Mouse (Mus musculus): Measurements from ENCODE around the gene Ankrd11. TPM values are rescaled to one million over a fixed set of nuclear protein-coding genes. Genes with fewer than 3 reads are reported as not detected.
A peak's percentile ranks its signal among the peaks of the same experiment; 100 is the strongest.

Gene Ankrd11
- total RNA-seq, 1 experiment from 2014 or later: 90.9 TPM

GRCm38 (mm10) chr8:122864719-122865129 lies 177.4 kb downstream of the Ankrd11 start:
- peak; percentile 18; the same call in 1 of the 2 replicates for ATAC-seq (replicated peaks; ENCODE audit: low read depth, poor library complexity, severe bottlenecking)

- no peak for ATAC-seq (replicated peaks; ENCODE audit: low read depth, poor library complexity, severe bottlenecking)
These were observed 182.2 kb downstream of the Ankrd11 start for GRCm38 (mm10) chr8:122859843-122860242.

GRCm38 (mm10) chr8:122856288-122856687 lies 185.8 kb downstream of the Ankrd11 start:
- no peak for ATAC-seq (replicated peaks; ENCODE audit: low read depth, poor library complexity, severe bottlenecking)

- no peak for ATAC-seq (replicated peaks; ENCODE audit: low read depth, poor library complexity, severe bottlenecking)
These were observed 187.0 kb downstream of the Ankrd11 start for GRCm38 (mm10) chr8:122855123-122855522.

- no peak for ATAC-seq (replicated peaks; ENCODE audit: low read depth, poor library complexity, severe bottlenecking)
These were observed 187.7 kb downstream of the Ankrd11 start for GRCm38 (mm10) chr8:122854388-122854787.

GRCm38 (mm10) chr8:122853340-122853771 lies 188.7 kb downstream of the Ankrd11 start:
- ATAC-seq (replicated peaks; ENCODE audit: low read depth, poor library complexity, severe bottlenecking): no peak

- ATAC-seq (replicated peaks; ENCODE audit: low read depth, poor library complexity, severe bottlenecking): no peak
These were observed 189.6 kb downstream of the Ankrd11 start for GRCm38 (mm10) chr8:122852546-122852905.

- no peak for ATAC-seq (replicated peaks; ENCODE audit: low read depth, poor library complexity, severe bottlenecking)
These were observed 190.2 kb downstream of the Ankrd11 start for GRCm38 (mm10) chr8:122851692-122852545.

GRCm38 (mm10) chr8:122850641-122851240 lies 191.3 kb downstream of the Ankrd11 start:
- no peak for ATAC-seq (replicated peaks; ENCODE audit: low read depth, poor library complexity, severe bottlenecking)

- ATAC-seq (replicated peaks; ENCODE audit: low read depth, poor library complexity, severe bottlenecking): no peak
These were observed 192.7 kb downstream of the Ankrd11 start for GRCm38 (mm10) chr8:122849152-122849910.

- ATAC-seq (replicated peaks; ENCODE audit: low read depth, poor library complexity, severe bottlenecking): peak; percentile 79
These were observed 194.1 kb downstream of the Ankrd11 start, which contains the start of gene Cdh15 for GRCm38 (mm10) chr8:122847829-122848561. Gene Cdh15, plus strand, starts transcription at chr8:122847966.

- ATAC-seq (replicated peaks; ENCODE audit: low read depth, poor library complexity, severe bottlenecking): no peak; the same call in 1 of the 2 replicates
These were observed 196.4 kb downstream of the Ankrd11 start for GRCm38 (mm10) chr8:122845662-122846061.

- ATAC-seq (replicated peaks; ENCODE audit: low read depth, poor library complexity, severe bottlenecking): no peak
These were observed 197.9 kb downstream of the Ankrd11 start for GRCm38 (mm10) chr8:122844161-122844560.

- ATAC-seq (replicated peaks; ENCODE audit: low read depth, poor library complexity, severe bottlenecking): no peak
These were observed 205.4 kb downstream of the Ankrd11 start for GRCm38 (mm10) chr8:122836696-122837095.

- ATAC-seq (replicated peaks; ENCODE audit: low read depth, poor library complexity, severe bottlenecking): no peak
These were observed 205.9 kb downstream of the Ankrd11 start for GRCm38 (mm10) chr8:122836199-122836598.

GRCm38 (mm10) chr8:122834971-122835370 lies 207.1 kb downstream of the Ankrd11 start:
- ATAC-seq (replicated peaks; ENCODE audit: low read depth, poor library complexity, severe bottlenecking): peak; percentile 80

- no peak for ATAC-seq (replicated peaks; ENCODE audit: low read depth, poor library complexity, severe bottlenecking)
These were observed 207.7 kb downstream of the Ankrd11 start for GRCm38 (mm10) chr8:122834416-122834815.

All from common myeloid progenitor, adult 5-6 weeks (primary cell).